Mouse (Mus musculus) heart, adult 18-20 months (tissue): ENCODE measurements around the gene Acsf3. TPM values are rescaled to one million over a fixed set of nuclear protein-coding genes. Genes with fewer than 3 reads are reported as not detected.

ENCODE experiments used
- DNase-seq, 2 experiments: peaks; one replicate each; pipeline ENCODE4 v3.0.0; 2021 to 2022; ENCODE audit warnings: mixed read lengths in 1 of 2
- total RNA-seq, 2 experiments: library from RNA; stranded (reverse); gene quantifications; 2 replicates each; pipeline ENCODE4 v1.2.3; 2021

Gene Acsf3
- total RNA-seq, 2 experiments from 2014 or later: 32.3 to 35.1 TPM

GRCm38 (mm10) chr8:122811870-122812494, 36.7 kb downstream of the Acsf3 start:
- no peak for DNase-seq

- no peak for DNase-seq
Measured at GRCm38 (mm10) chr8:122812610-122813250, 37.4 kb downstream of the Acsf3 start.

- no peak for DNase-seq
Measured at GRCm38 (mm10) chr8:122814608-122815007, 39.3 kb downstream of the Acsf3 start.

- DNase-seq: no peak
Measured at GRCm38 (mm10) chr8:122816965-122817364, 41.7 kb downstream of the Acsf3 start.

- DNase-seq: no peak
Measured at GRCm38 (mm10) chr8:122817724-122818496, 42.6 kb downstream of the Acsf3 start.

GRCm38 (mm10) chr8:122819776-122820175, 44.5 kb downstream of the Acsf3 start:
- DNase-seq: no peak

GRCm38 (mm10) chr8:122824571-122824970, 49.3 kb downstream of the Acsf3 start:
- no peak for DNase-seq

GRCm38 (mm10) chr8:122824986-122825385, 49.7 kb downstream of the Acsf3 start:
- no peak for DNase-seq

- DNase-seq: no peak
Measured at GRCm38 (mm10) chr8:122825408-122825807, 50.1 kb downstream of the Acsf3 start.

- no peak for DNase-seq
Measured at GRCm38 (mm10) chr8:122829396-122829795, 54.1 kb downstream of the Acsf3 start.

- peak; percentile 87 to 98 for DNase-seq
Measured at GRCm38 (mm10) chr8:122830349-122831061, 55.2 kb downstream of the Acsf3 start.

- DNase-seq: no peak
Measured at GRCm38 (mm10) chr8:122834416-122834815, 59.1 kb downstream of the Acsf3 start.

- peak; percentile 71 to 85 for DNase-seq
Measured at GRCm38 (mm10) chr8:122834971-122835370, 59.7 kb downstream of the Acsf3 start.

GRCm38 (mm10) chr8:122836199-122836598, 60.9 kb downstream of the Acsf3 start:
- no peak for DNase-seq

- no peak for DNase-seq
Measured at GRCm38 (mm10) chr8:122836696-122837095, 61.4 kb downstream of the Acsf3 start.

GRCm38 (mm10) chr8:122844161-122844560, 68.9 kb downstream of the Acsf3 start:
- no peak for DNase-seq

GRCm38 (mm10) chr8:122845662-122846061, 70.4 kb downstream of the Acsf3 start:
- no peak for DNase-seq

- DNase-seq: no peak
Measured at GRCm38 (mm10) chr8:122847829-122848561, 72.7 kb downstream of the Acsf3 start, which contains the start of gene Cdh15. Gene Cdh15, plus strand, starts transcription at chr8:122847966.

GRCm38 (mm10) chr8:122849152-122849910, 74.0 kb downstream of the Acsf3 start:
- no peak for DNase-seq

- DNase-seq: no peak
Measured at GRCm38 (mm10) chr8:122850641-122851240, 75.5 kb downstream of the Acsf3 start.
